Mouse (Mus musculus) embryonic facial prominence, embryonic 10.5 days (tissue): ENCODE measurements at regions not wholly inside any gene's neighbourhood (a gene's known extent, or its start where the extent isn't known, plus 50 kb on each side); places are given as distances from the start of the nearest gene placed in this dataset.

Experiments
- DNase-seq: peaks from one replicate; pipeline ENCODE4 v3.0.0-alpha.2; 2017; ENCODE audit warnings: low spot score
- H3K27ac ChIP-seq: fragments of 300-500 bp; sonication (generic); replicated peaks from 2 replicates; pipeline ENCODE4 v1.5.1; 2016; ENCODE audit warnings: mild to moderate bottlenecking
- H3K27me3 ChIP-seq: fragments of 300-500 bp; sonication (generic); replicated peaks from 2 replicates; pipeline ENCODE4 v1.6.1; 2016; ENCODE audit warnings: low read depth, mild to moderate bottlenecking; ENCODE audit not compliant: poor library complexity, severe bottlenecking
- H3K36me3 ChIP-seq: fragments of 300-500 bp; sonication (generic); replicated peaks from 2 replicates; pipeline ENCODE4 v1.6.1; 2016; ENCODE audit warnings: mild to moderate bottlenecking, moderate library complexity
- H3K4me1 ChIP-seq: fragments of 300-500 bp; sonication (generic); 2 replicates; pipeline ENCODE4 v1.6.1; 2016
- H3K4me3 ChIP-seq: fragments of 300-500 bp; sonication (generic); 2 replicates; pipeline ENCODE4 v1.5.1; 2016; ENCODE audit warnings: mild to moderate bottlenecking, moderate library complexity
- H3K9me3 ChIP-seq: fragments of 300-500 bp; sonication (generic); 2 replicates; pipeline ENCODE4 v1.6.1; 2016; ENCODE audit warnings: mild to moderate bottlenecking
- WGBS: fragments of 180-500 bp; shearing (Covaris S2); methylation state at CpG from one replicate; pipeline ENCODE4 v1.1.7; 2016; 5-methylcytosine and 5-hydroxymethylcytosine counted together

DNA sequence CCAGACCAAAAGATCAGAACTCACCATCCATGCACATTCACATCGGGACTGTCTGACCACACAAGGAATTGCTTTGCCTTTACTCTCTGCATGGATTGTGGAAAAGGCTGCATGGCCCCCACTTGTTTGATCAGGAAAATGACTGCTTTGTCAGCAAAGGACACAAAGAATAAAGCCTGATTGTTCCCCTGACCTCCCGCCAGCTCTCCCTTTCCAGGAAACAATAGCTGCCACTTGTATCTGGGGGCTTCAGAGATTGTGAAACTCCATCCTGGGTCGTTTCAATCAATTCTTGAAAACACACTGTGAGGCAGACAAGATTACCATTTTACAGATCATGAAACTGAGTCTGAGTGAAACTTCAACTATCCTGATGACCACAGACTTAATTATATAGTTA is 70.7 kb downstream of the Zic3 start:
- H3K27me3 ChIP-seq, result no peaks in the 10 kb centered on the region
- H3K4me3 ChIP-seq, result no peak overlapping the region
- H3K36me3 ChIP-seq, result no peaks in the 10 kb centered on the region
- H3K27ac ChIP-seq, result no peak overlapping the region
- 39% methylated on average over 3 of the region's 3 CpGs for WGBS
- no peaks in the 10 kb centered on the region for H3K4me1 ChIP-seq
- DNase-seq, result no peak
- H3K9me3 ChIP-seq, result no peaks in the 10 kb centered on the region

DNA sequence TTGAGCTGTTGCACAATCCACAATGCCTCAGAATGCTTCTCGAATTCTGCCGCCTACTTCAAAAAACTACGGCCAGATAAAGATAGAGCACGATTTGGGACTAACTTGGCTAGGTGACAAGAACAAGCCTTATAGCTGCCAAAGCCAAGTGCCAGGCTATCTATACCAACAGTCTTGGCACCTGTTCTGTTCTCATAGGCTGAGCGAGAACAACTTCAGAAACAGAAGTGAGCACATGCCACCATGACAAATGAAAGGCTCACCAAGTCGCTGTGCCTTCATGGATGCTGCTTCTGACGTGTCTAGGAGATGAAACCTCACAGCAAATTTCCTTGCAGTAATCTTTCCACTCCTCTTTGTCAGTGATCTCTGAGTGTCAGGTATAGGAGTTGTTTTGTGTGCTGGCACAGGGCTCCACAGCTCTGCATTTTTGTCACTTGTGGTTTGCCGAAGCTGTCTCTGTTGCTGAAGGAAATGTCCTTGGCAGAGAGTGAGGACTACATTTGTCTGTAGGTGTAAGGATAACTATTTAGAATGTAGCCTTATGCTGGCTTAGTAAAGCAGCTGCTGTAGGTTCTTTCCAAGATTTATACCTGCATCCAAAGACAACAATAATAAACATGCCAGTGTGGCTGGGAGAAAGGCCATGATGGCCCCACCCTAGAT is 95.4 kb downstream of the Zic3 start:
- no peaks in the 10 kb centered on the region for H3K36me3 ChIP-seq
- H3K27ac ChIP-seq, result no peak overlapping the region
- no peaks in the 10 kb centered on the region for H3K27me3 ChIP-seq
- no peak overlapping the region for H3K4me3 ChIP-seq
- WGBS, result 92% methylated on average over 8 of the region's 8 CpGs
- no peak for DNase-seq
- H3K9me3 ChIP-seq, result no peaks in the 10 kb centered on the region
- no peaks in the 10 kb centered on the region for H3K4me1 ChIP-seq

DNA sequence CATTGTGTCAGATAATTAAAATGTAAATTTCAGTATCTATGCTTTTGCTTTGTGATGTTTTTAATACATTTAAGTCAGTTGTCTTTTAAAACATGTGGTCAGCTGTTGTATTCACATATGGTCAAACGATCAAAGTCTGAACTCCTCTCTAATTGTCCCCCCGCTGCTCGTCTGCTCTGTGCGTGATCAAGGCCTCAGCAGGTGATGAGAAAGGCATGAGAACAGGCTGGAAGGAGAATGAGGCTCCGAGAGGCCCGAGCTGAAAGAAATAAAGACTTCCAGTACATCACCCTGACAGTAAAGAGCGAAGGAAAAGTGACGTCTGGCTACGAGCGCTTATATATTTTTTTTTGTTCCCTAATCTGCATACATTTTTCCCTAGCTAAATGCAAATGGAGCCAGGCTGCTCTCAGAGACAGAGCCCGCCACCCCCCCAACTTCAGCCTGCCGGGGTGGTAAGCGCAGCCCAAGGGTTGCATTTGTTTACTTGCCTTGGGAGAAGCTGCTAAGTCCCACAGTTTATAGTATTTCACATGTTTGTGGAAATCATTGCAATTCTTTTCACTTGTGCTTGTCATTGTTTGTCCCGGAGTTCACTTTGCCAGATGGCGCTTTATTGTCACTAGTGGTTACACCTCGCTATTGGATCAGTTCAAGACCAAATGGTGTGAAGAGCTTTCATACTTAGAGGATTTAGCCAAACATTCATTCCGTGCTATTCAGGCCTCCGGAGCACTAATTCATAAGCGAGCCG is 133.0 kb downstream of the Zic3 start:
- H3K27ac ChIP-seq, result no peak overlapping the region
- 19% methylated on average over 20 of the region's 20 CpGs for WGBS
- H3K4me1 ChIP-seq, result no peaks in the 10 kb centered on the region
- no peaks in the 10 kb centered on the region for H3K36me3 ChIP-seq
- no peaks in the 10 kb centered on the region for H3K27me3 ChIP-seq
- peak overlapping the region; percentile 30 for H3K4me3 ChIP-seq
- no peaks in the 10 kb centered on the region for H3K9me3 ChIP-seq
- DNase-seq, result peak; percentile 16

DNA sequence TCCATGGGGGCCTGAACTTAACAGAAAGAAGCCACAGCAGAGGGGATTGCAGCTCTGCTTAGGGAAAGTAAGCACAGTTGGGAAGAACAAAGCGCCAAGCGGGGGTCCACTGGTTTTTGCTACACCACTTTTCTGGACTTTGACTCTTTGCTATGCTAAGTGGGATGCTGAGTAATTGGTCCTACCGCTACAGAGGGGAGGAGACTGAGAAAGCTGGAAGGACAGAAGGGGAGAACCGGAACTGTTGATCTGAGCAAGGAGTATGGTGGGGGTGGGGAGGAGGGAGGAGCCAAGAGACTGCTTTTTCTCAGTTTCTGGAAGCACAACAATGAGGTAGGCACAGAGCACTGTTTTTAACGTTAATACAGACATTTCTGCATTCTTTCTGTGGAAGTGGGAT is 134.9 kb downstream of the Zic3 start:
- Histone ChIP-seq H3K27me3 (no peaks in the 10 kb centered on the region), H3K4me1 (no peaks in the 10 kb centered on the region), H3K36me3 (no peaks in the 10 kb centered on the region), H3K27ac (no peak overlapping the region), H3K4me3 (no peak overlapping the region), H3K9me3 (no peaks in the 10 kb centered on the region)
- 24% methylated on average over 5 of the region's 5 CpGs for WGBS
- no peak for DNase-seq

DNA sequence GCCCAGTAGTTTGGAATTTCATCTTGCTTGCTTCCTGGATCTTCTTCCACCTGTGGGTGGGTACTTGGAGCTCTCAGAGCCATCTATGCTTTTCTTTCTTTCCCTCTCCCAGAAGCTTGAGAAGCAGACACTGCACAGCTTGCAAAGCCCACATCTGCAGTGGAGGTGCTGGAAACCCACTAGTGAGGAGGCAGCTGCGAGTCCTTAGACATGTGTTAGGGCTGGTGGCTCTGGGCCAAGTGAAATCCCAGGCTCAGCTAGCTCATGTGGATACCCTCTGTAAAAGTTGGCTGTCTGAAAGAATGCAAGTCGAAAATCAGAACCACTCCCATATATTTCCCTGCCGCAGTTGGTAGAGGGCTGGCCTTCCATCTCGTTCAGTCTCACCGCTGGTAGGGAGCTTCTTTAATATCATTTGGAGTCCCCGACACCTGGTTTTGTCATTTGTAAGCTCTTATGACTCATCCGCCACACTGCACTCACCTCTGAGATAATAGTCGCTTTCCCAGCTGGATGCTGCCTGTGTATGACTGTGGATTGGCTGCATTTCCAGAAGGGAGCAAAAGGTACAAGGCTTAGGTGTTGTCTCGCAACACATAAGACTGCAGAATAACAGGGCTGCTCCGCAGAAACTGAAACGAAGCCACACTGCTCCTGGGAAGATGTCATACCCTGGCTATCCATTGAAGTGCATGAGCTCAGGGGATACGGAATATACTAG is 143.8 kb downstream of the Zic3 start:
- no peak for DNase-seq
- Histone ChIP-seq H3K4me3 (no peak overlapping the region), H3K36me3 (no peaks in the 10 kb centered on the region), H3K9me3 (no peaks in the 10 kb centered on the region), H3K4me1 (no peaks in the 10 kb centered on the region), H3K27me3 (no peaks in the 10 kb centered on the region), H3K27ac (no peak overlapping the region)
- WGBS, result 85% methylated on average over 12 of the region's 12 CpGs

DNA sequence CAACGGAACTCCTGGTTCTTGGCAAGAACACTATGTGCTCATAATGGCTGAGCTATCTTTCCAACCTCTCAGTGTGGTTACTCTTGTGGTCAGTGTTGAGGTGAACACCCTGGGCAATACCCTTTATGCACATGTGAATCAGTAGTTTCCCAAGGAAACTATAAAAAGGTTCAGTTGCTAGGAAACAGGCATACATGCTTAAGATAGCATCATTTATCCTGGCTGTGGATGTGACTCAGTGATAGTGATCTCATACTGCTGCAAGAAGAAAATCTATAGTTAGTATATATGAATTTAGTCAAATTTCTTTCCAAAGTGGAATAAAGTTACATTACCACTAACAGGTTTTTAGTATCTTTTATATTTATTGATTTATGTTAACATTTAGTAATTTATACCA is 151.8 kb downstream of the Zic3 start:
- no peaks in the 10 kb centered on the region for H3K27me3 ChIP-seq
- H3K27ac ChIP-seq, result no peak overlapping the region
- H3K9me3 ChIP-seq, result no peaks in the 10 kb centered on the region
- no peaks in the 10 kb centered on the region for H3K36me3 ChIP-seq
- no peak overlapping the region for H3K4me3 ChIP-seq
- no peaks in the 10 kb centered on the region for H3K4me1 ChIP-seq
- no peak for DNase-seq
- 95% methylated on average over 1 of the region's 1 CpGs for WGBS
